8 mouse cellular contexts compared by ENCODE assay signal in genomic region chr7:141755831-141756230, GRCm38 (mm10). TPM values are rescaled to one million over a fixed set of nuclear protein-coding genes. Genes with fewer than 3 reads are reported as not detected.
A peak's percentile ranks its signal among the peaks of the same experiment; 100 is the strongest.
DNase-seq lines count a peak whose midpoint lies in the region; ATAC-seq lines count a peak whose summit lies in the region.

No protein-coding gene starts in this region.

- no peak overlapping the region for H3K4me3 ChIP-seq in kidney, embryonic 15.5 days (replicated peaks)
- H3K4me3 ChIP-seq in liver, embryonic 11.5 days (ENCODE audit: low read depth, low read length) = no peak overlapping the region

- H3K27me3 ChIP-seq in kidney, embryonic 15.5 days = no peaks in the 10 kb centered on the region
- H3K27me3 ChIP-seq in liver, embryonic 11.5 days (replicated peaks; ENCODE audit: control insufficient read depth, insufficient read depth, low read length) = no peaks in the 10 kb centered on the region

- H3K4me2 ChIP-seq in kidney, embryonic 15.5 days = no peak overlapping the region
- no peak overlapping the region for H3K4me2 ChIP-seq in liver, embryonic 11.5 days

- no peak overlapping the region for H3K9ac ChIP-seq in kidney, embryonic 15.5 days
- no peak overlapping the region for H3K9ac ChIP-seq in liver, embryonic 11.5 days (ENCODE audit: low read depth, low read length)

- H3K36me3 ChIP-seq in kidney, embryonic 15.5 days = no peaks in the 10 kb centered on the region
- no peaks in the 10 kb centered on the region for H3K36me3 ChIP-seq in liver, embryonic 11.5 days (ENCODE audit: control insufficient read depth, insufficient read depth, low read length)

- ATAC-seq in kidney, embryonic 15.5 days (replicated peaks; ENCODE audit: low FRiP score) = no peak
- ATAC-seq in erythroblast, adult 5-6 weeks (replicated peaks; ENCODE audit: low FRiP score, poor library complexity, severe bottlenecking) = peak; percentile 84
- ATAC-seq in liver, embryonic 11.5 days (replicated peaks; ENCODE audit: low FRiP score) = 0 out of 2 replicates have a peak, but pooled peaks have one; percentile 39

- no peak overlapping the region for H3K27ac ChIP-seq in kidney, embryonic 15.5 days
- H3K27ac ChIP-seq in liver, embryonic 11.5 days (ENCODE audit: low read depth, low read length) = no peak overlapping the region

- DNase-seq in kidney, adult 11 months = peak; percentile 32
- peak; percentile 38 to 41 for DNase-seq in adrenal gland, postnatal 4 days (ENCODE audit: low spot score in 2 of 2)
- DNase-seq in kidney, postnatal 10 days = peak; percentile 81
- peak; percentile 49 for DNase-seq in liver, embryonic 11.5 days (ENCODE audit: low spot score)
- DNase-seq in ovary, postnatal 14 days (ENCODE audit: low spot score) = peak; percentile 65
- peak; percentile 21 to 37 for DNase-seq in thymus, postnatal 36 days

- no peaks in the 10 kb centered on the region for H3K9me3 ChIP-seq in kidney, embryonic 15.5 days (replicated peaks)
- H3K9me3 ChIP-seq in liver, embryonic 11.5 days (ENCODE audit: control insufficient read depth, low read length) = no peaks in the 10 kb centered on the region

- WGBS in kidney, embryonic 15.5 days = 50% methylated on average over 4 of the region's 4 CpGs
- WGBS in liver, embryonic 11.5 days = 55% methylated on average over 4 of the region's 4 CpGs

- no peaks in the 10 kb centered on the region for H3K4me1 ChIP-seq in kidney, embryonic 15.5 days
- no peaks in the 10 kb centered on the region for H3K4me1 ChIP-seq in liver, embryonic 11.5 days (replicated peaks; ENCODE audit: control insufficient read depth, insufficient read depth, low read length)

RNA-seq across cellular contexts. Expression of gene Muc5ac, which starts 32.9 kb away (rescaled TPM):
- not detected in 2 replicates for polyA plus RNA-seq in kidney, embryonic 15.5 days (2015; fragmentation: Nextera tagmentation; extraction: Ambion mirVana)
- not detected for total RNA-seq in adrenal gland, postnatal 4 days (2021)
- not detected in 2 replicates for total RNA-seq in erythroblast, adult 5-6 weeks (2015; ENCODE audit: low replicate concordance)
- total RNA-seq in erythroblast, adult 5-6 weeks (2017; ENCODE audit: low replicate concordance) = 0.09 TPM in 1 of 2 replicates, not detected in the other
- polyA plus RNA-seq in liver, embryonic 11.5 days (2014; fragmentation: Nextera tagmentation; extraction: Ambion mirVana) = not detected in 2 replicates

Comparison
In these comparisons a context has a peak if more than half of its experiments do, and no peak if none do; other contexts are left out.
1. DNase-seq: peak in every context shown above with its lines; median percentile 81 in kidney, postnatal 10 days; 65 in ovary, postnatal 14 days; 49 in liver, embryonic 11.5 days; 40 in adrenal gland, postnatal 4 days; 32 in kidney, adult 11 months; 29 in thymus, postnatal 36 days.